Mouse (Mus musculus): ENCODE results near the gene Vps16. TPM values are rescaled to one million over a fixed set of nuclear protein-coding genes. Genes with fewer than 3 reads are reported as not detected.

Gene Vps16
- total RNA-seq, 2 experiments from 2014 or later: 16.2 to 16.8 TPM

DNA sequence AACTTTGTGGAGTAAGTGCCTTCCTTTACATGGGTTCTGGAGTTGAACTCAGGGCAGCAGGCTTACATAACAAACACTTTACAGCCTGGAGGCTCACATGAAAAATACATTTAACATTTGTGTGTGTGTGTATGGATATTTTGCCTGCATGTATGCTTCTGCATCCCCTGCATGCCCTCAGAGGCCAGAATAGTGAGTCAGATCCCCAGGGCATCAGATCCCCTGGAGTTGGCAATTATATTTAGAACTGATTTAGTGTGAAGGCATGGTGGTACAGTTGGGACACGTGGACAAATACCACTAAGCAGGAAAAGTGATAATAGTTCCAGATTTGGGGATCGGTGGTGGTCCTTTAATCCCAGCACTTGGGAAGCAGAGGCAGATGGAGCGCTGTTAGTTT lies 35.4 kb downstream of the Vps16 start:
- DNase-seq: no peak

DNA sequence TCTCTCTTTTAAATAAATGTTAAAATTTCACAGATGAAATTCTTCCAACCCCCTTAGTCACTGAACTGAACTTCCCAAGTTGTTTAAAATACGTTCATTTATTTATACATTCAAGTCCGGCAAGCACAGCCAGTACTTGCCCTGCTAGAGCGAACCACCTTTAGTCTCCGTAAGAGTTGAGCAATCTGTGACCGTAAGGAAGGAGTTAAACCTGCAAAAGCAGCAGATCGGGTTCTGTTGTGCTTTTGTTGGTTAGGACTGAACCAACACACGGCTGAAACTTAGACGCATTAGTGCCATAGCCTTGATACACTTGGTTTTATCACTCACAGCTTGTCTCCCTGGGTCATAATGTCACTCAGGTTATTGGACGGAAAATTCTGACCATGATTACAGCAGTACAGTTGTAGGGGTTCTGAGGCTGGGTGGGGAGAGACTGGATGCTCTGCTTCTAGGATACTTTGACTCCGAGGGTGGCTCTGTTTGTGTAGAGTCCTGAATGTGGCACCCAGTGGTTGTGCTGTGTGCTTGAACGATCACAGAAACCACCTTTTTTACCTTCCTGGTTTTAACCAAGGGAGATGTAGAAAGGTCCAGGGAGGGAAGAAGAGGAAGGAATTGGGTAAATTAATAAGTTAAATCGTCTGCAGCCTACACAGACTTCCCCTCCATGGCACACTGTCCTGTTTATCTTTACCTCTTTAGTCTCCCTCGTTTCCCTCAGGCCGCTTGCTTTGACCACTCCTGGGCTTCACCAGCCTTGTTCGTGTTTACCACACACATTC lies 37.3 kb downstream of the Vps16 start:
- no peak for DNase-seq

DNA sequence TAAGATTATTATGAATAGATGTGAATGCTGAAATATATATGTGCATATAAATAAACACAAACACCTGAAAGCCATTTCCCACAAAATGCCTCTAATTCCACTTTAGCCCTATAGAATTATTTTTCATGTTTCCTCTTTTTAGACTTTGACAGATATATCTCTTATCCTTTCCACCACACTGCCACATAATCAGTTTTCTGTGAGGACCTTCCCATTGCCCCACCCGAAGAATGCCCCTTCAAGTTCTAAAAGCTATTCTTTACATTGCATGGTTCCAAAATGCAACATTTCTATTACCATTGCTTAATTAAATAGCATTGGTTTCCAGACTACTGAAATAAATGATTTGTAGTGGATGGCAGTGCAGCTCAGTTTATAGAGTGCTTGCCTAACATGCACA lies 42.3 kb downstream of the Vps16 start:
- DNase-seq: no peak

DNA sequence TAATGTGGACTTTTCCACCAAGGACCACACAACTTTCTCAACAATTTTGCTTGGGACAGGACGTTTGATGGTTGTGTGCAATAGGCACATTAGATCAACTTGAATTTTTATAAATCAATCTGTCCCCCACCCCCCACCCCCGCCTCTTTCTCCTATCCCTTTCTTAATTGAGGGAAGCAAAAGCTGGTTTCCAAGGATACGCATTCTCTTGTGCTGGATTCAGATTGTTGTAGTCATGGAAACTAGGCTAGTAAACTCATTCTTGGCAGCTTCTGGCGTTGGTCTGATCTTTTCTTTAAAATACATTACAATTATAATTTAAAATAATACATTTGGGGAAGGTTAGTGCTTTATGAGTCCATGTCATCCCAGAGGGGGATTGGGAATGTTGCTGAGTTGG lies 45.2 kb downstream of the Vps16 start:
- DNase-seq: no peak

DNA sequence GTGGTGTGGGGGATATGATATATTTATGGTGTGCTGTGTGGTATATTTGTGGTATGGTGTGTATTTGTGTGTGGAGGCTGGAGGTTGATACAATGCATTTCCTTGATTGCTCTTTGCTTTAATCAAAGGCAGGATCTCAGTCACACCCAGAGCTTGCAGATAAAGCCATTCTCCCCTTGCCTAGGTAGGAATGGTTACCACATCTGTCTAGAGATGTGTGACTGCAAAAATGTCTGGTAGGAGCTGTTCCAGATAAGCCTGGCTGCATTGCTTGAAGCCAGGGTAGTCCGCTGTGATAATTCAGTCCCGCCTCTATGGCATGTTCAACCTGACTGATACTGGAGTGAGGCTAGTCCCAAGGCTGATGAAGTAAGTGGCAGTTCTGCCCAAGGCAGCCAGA lies 45.8 kb downstream of the Vps16 start:
- DNase-seq: no peak

DNA sequence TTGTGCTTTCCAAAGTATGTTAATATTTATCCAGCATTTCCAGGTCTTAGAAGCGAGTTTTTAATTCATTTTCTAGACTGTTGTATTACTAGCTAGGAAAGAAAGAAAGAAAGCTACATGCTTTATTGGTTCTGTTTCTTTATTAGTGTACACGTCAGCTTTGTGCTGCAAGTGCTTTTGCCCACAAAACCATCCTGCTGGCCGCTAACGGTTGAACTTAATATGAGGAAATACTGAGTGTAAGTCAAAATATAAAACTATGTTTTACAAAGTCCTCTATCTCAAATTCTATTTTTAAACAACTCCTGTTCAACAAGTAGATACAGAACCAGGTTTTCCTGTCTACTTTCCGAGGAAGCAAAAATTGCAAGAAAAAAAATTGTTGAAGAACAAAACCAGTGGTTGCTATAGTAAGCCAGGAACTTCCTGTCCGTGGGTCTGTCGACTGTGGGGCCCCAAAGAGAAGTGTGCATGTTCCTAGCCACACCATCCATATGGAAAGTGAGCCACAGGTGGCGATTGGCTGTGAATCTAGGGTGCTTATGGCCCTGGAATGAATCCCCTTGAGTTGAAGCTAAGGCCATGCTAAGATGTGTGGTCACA lies 48.9 kb downstream of the Vps16 start:
- DNase-seq: no peak

DNA sequence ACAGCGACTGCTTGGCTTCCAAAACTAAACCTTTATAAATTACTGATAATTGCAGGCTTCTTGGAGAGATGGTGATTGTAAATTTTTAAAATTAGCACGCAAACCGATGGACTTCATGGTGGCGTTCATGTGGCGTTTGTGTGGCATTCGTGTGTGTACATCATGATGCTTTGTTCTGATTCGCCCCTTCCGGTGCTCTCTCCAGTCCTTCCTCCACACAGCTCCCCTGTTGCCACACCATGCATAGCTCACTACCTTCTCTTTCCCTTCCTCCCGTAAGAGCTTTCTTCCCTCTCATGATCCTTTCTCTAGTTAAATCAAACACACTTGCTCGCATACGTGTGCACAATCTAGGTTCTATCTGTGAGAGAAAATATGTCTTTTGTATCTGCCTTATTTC lies 51.6 kb downstream of the Vps16 start:
- no peak for DNase-seq

DNA sequence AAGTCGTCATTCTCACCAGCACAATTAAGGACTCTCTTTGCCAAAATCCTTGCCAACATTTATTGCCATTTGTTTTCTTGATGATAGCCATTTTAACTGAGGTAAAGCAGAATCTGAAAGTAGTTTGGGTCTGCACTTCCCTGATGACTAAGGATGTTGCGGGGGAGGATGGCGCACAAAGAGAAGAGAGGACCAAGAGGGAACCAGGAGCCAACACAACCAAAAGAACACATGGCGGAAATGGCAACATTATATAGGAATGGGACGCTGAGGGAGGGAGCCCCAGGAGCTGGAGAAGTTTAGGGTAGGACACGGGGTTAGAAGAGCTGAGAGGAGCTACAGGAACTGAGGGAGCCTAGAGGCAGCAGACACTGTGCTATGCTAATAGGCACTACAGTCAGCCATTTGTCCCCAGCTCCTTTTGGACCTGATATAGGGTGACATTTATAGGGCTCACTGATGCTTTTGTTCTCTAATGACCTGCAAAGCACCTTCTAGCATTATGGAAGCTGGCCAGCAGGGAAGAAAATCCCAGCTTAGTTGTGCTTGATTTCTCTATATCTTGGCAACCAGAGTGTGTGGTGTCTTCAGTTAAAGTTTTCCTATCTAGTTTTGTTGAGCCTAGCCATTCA lies 52.6 kb downstream of the Vps16 start:
- DNase-seq: no peak

DNA sequence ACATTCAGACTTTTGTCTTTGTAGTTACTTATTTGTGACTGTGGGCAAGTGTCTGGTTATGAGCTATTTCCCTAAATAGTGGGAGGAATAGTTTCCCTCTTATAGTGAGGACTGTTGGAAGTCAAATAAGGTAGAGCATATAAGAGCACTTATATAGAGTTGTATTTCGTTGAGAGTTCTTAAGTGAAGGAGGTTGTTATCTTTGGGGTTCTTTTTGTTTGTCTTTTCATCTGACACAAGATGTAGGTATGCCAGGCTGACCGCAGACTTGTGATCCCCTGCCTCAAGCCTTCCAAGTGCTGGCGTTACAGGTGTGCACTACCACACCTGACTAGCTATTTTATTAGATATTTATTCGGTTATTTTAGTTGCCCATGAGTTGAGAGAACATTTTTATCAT lies 58.0 kb downstream of the Vps16 start:
- DNase-seq: no peak

DNA sequence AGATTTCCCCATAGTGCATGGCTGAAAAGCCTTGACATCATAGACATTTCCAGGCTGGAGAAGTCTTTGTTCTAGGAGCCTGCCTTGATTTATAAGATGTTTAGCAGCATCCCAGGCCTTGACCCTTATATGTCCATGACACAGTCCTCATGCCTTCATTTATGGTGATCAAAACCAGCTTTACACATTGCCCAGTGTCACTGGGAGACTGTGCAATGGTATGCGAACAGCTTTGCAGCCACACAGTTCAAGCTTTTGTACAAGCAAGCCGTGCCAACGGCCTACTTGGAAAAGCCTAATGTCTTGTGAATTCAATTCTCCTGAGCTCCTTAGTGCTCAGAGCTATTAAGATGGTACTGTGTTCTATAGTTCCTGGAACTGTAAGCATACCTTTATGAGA lies 58.6 kb downstream of the Vps16 start:
- DNase-seq: no peak

DNA sequence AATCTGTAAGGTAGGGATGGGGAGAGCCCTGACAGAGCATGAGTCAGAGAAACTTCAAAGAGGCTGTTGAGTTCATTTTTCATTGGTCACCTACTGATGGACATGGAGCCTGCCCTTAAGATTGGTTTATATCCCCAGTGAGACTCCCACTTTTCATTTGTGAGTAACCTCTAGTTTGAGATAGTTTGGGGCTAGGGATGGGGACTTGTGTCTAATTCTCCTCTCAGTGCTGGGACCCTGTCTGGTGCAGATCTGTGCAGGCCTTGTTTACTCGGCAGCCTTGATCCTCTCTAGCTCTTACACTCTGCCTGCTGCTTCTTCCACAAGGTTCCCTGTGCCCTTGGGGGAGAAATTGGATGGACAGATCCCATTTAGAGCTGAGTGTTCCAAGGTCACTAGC lies 60.1 kb downstream of the Vps16 start:
- no peak for DNase-seq

DNA sequence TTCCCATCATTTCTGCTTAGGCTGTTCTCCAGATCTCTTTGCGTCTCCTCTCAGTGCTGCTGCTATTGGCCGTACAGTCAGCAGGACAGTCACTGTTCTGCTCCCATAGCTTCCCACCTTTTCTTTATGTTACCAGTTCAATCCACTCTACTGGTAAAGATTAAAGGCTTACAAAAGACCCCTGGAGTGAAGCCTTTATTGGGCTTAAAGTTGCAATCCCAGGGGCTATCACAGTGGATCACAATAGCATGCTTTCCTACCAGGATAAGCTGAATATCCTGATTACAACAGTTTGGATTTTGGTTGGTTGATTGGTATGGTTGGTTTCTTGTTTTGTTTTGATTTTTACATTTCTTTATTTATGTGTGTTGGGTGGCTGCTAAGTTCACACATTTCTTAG lies 63.9 kb downstream of the Vps16 start:
- no peak for DNase-seq

DNA sequence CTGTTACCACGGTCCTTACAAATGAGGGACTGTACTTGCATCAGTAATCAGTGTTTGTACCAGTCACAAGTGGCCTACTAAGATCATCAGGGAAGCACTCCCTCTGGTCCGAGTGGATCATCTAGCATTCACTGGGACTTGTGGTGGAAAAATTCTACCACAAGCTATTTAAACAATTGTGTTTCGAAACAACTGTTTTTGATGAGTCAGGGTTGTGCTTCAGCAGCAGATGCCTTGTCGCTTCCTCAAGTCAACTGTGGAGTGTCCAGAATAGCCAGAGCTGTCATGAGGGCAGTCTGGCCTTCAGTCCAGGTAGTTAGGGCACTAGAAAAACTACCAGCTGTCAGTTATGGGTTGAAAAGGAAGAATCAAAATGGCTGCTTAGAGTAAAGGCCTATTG lies 64.5 kb downstream of the Vps16 start:
- no peak for DNase-seq

DNA sequence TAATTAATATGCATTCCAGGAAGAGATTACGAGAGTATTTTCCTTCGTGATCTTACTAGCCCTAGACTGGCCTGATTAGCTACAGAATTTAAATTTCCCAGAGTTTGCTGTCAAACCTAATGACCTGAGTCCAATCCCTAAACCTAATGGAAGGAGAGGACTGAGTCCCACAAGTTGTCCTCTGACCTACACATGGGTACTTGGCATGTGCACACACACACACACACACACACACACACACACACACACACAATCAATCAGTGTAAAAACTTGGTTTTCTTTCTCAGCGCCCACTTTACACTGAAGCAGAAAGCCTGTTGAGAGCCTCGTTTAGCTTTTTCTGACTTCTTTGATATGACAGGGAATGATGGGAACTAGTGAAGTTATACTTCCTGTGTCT lies 67.0 kb downstream of the Vps16 start:
- no peak for DNase-seq

DNA sequence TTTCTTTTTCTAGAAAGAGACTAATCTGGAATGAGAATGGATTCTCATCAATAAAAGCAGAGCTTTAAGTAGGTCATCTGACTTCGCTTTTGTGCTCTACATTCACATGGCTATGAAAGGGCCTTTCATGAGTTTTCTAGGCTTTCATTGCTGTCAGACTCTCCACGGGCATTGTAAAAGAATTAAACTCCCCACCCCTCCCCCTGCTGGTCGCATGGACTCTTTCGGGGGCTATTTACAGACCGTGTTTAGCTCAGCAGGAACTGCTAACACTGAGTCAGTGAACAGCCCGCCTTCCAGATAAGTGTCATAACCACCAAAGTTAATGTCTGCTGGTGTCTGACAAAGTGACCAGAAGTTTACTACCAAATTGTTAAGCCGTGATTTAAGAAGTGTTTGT lies 67.4 kb downstream of the Vps16 start:
- DNase-seq: peak; percentile 22

Other genes starting within 250 kb of the Vps16 start
- gene Snrpb, start 244.9 kb upstream of the Vps16 start, total RNA-seq (2021): 100 to 1,000 TPM; 118 to 122 TPM
- gene Tmc2, start 229.1 kb upstream of the Vps16 start, total RNA-seq (2021): not detected
- 10 to 100 TPM; 31.3 to 33.0 TPM for gene Nop56, start 149.9 kb upstream of the Vps16 start, total RNA-seq (2021)
- gene Idh3b, start 139.8 kb upstream of the Vps16 start, total RNA-seq (2021): 100 to 1,000 TPM; 461 to 484 TPM
- gene Ebf4, start 129.2 kb upstream of the Vps16 start, total RNA-seq (2021): under 1 TPM; 0.19 to 0.49 TPM
- gene Cpxm1, start 26.8 kb upstream of the Vps16 start, total RNA-seq (2021): 1 to 10 TPM; 1.8 to 5.7 TPM
- gene Gm28372, start 19.1 kb upstream of the Vps16 start, total RNA-seq (2021): not detected
- not detected for gene 1700020A23Rik, start 19.1 kb upstream of the Vps16 start, total RNA-seq (2021)
- not detected for gene Tmem239, start 17.9 kb upstream of the Vps16 start, total RNA-seq (2021)
- gene Pced1a, start 362 bp downstream of the Vps16 start, total RNA-seq (2021): 1 to 10 TPM; 3.8 to 4.5 TPM
- 10 to 100 TPM; 17.3 to 21.4 TPM for gene Ptpra, start 25.9 kb downstream of the Vps16 start, total RNA-seq (2021)
- gene Mrps26, start 139.4 kb downstream of the Vps16 start, total RNA-seq (2021): 10 to 100 TPM; 44.9 to 45.0 TPM
- not detected for gene Oxt, start 151.8 kb downstream of the Vps16 start, total RNA-seq (2021)
- not detected for gene Avp, start 158.2 kb downstream of the Vps16 start, total RNA-seq (2021)
- 1 to 10 TPM; 5.0 to 6.4 TPM for gene Fastkd5, start 205.7 kb downstream of the Vps16 start, total RNA-seq (2021)
- gene Ubox5, start 205.7 kb downstream of the Vps16 start, total RNA-seq (2021): 1 to 10 TPM; 3.3 to 3.8 TPM
- 1 to 10 TPM; 2.1 to 2.4 TPM for gene Lzts3, start 218.5 kb downstream of the Vps16 start, total RNA-seq (2021)
- gene Ddrgk1, start 240.3 kb downstream of the Vps16 start, total RNA-seq (2021): 100 to 1,000 TPM in 1 of 2 experiments, 10 to 100 TPM in 1; 84.6 to 103 TPM
- gene Itpa, start 243.3 kb downstream of the Vps16 start, total RNA-seq (2021): 10 to 100 TPM; 11.9 to 13.3 TPM